Comparison of ENCODE assay signal across 10 mouse cellular contexts in genomic region chr10:19170596-19170995, GRCm38 (mm10).
DNase-seq lines count a peak whose midpoint lies in the region; ATAC-seq lines count a peak whose summit lies in the region.
"Had no signal": no experiment of that assay in that cellular context is flagged by ENCODE, and none has a peak within 500 bp of the region (broad histone marks: within the 10 kb centered on the region; RNA-seq: fewer than 3 reads in every experiment).

No protein-coding gene starts in this region.

- H3K4me1 ChIP-seq in intestine, embryonic 16.5 days (ENCODE audit: control insufficient read depth, insufficient read depth, low read length), result peaks cover 6% of the 10 kb centered on the region; the same call in 1 of the 2 replicates
- H3K4me1 ChIP-seq in intestine, embryonic 15.5 days (replicated peaks), result no peaks in the 10 kb centered on the region
- peaks cover 5% of the 10 kb centered on the region; the same call in 1 of the 2 replicates for H3K4me1 ChIP-seq in forebrain, embryonic 11.5 days (replicated peaks; ENCODE audit: control insufficient read depth, insufficient read depth, low read length)

- no peak overlapping the region for H3K27ac ChIP-seq in intestine, embryonic 16.5 days (ENCODE audit: low read length)
- no peak overlapping the region for H3K27ac ChIP-seq in intestine, embryonic 15.5 days
- H3K27ac ChIP-seq in forebrain, embryonic 11.5 days (ENCODE audit: low read depth, low read length), result no peak overlapping the region
- H3K27ac ChIP-seq: hindbrain, postnatal 0 days had no signal

- peaks cover 2% of the 10 kb centered on the region; the same call in 1 of the 2 replicates for H3K9me3 ChIP-seq in intestine, embryonic 16.5 days (ENCODE audit: control insufficient read depth, low read length)
- no peaks in the 10 kb centered on the region for H3K9me3 ChIP-seq in intestine, embryonic 15.5 days
- H3K9me3 ChIP-seq in forebrain, embryonic 11.5 days (ENCODE audit: control insufficient read depth, low read length), result no peaks in the 10 kb centered on the region

- 0 out of 2 replicates have a peak, but pooled peaks cover 3% of the 10 kb centered on the region for H3K36me3 ChIP-seq in intestine, embryonic 16.5 days (ENCODE audit: control insufficient read depth, insufficient read depth, low read length)
- H3K36me3 ChIP-seq in intestine, embryonic 15.5 days, result no peaks in the 10 kb centered on the region
- no peaks in the 10 kb centered on the region for H3K36me3 ChIP-seq in forebrain, embryonic 11.5 days (ENCODE audit: control insufficient read depth, insufficient read depth, low read length)

- no peak overlapping the region for H3K9ac ChIP-seq in intestine, embryonic 16.5 days (ENCODE audit: low read depth, low read length)
- no peak overlapping the region for H3K9ac ChIP-seq in intestine, embryonic 15.5 days
- H3K9ac ChIP-seq in forebrain, embryonic 11.5 days (ENCODE audit: low read length), result no peak overlapping the region

- WGBS in intestine, embryonic 16.5 days, result 42% methylated on average over 4 of the region's 4 CpGs
- WGBS in intestine, embryonic 15.5 days, result 43% methylated on average over 4 of the region's 4 CpGs
- WGBS in forebrain, embryonic 11.5 days, result 71% methylated on average over 4 of the region's 4 CpGs

- no peak overlapping the region for H3K4me2 ChIP-seq in intestine, embryonic 16.5 days (ENCODE audit: low read depth, low read length)
- H3K4me2 ChIP-seq in intestine, embryonic 15.5 days (replicated peaks), result no peak overlapping the region
- H3K4me2 ChIP-seq in forebrain, embryonic 11.5 days (ENCODE audit: low read depth, low read length, severe bottlenecking), result no peak overlapping the region

- no peak overlapping the region for H3K4me3 ChIP-seq in intestine, embryonic 16.5 days (ENCODE audit: low read length)
- no peak overlapping the region for H3K4me3 ChIP-seq in intestine, embryonic 15.5 days (replicated peaks)
- no peak overlapping the region for H3K4me3 ChIP-seq in forebrain, embryonic 11.5 days (ENCODE audit: low read depth, low read length)

- no peaks in the 10 kb centered on the region for H3K27me3 ChIP-seq in intestine, embryonic 16.5 days (replicated peaks; ENCODE audit: control insufficient read depth, insufficient read depth, low read length)
- H3K27me3 ChIP-seq in intestine, embryonic 15.5 days (replicated peaks), result no peaks in the 10 kb centered on the region
- no peaks in the 10 kb centered on the region for H3K27me3 ChIP-seq in forebrain, embryonic 11.5 days (ENCODE audit: control insufficient read depth, insufficient read depth, low read length)

- peak; percentile 36 for DNase-seq in thymus, postnatal 0 days (ENCODE audit: low spot score)
- no peak for DNase-seq in thymus, postnatal 36 days
- DNase-seq in heart, postnatal 4 days, result peak; percentile 7
- peak; percentile 13 for DNase-seq in telencephalon, adult 2 months (ENCODE audit: low read depth, low spot score)
- DNase-seq in forebrain, embryonic 11.5 days (ENCODE audit: low spot score), result no peak
- DNase-seq in layer of hippocampus, adult 18-20 months (ENCODE audit: low spot score in 2 of 2), result no peak
- DNase-seq: right cerebral cortex, adult 18-20 months had no signal

- ATAC-seq in intestine, embryonic 16.5 days, result 0 out of 2 replicates have a peak, but pooled peaks have one; percentile 46
- no peak for ATAC-seq in intestine, embryonic 15.5 days
- no peak for ATAC-seq in forebrain, embryonic 11.5 days (replicated peaks; ENCODE audit: low FRiP score)
- ATAC-seq: hindbrain, postnatal 0 days had no signal

Comparison
In these comparisons a context has a peak if more than half of its experiments do, and no peak if none do; other contexts are left out.
1. DNase-seq: peak in thymus, postnatal 0 days (single experiment), heart, postnatal 4 days (single experiment) and telencephalon, adult 2 months (single experiment); none in thymus, postnatal 36 days (0 of 2), forebrain, embryonic 11.5 days (single experiment) and layer of hippocampus, adult 18-20 months (0 of 2).